Mouse (Mus musculus): Measurements from ENCODE around the gene Epsti1. TPM values are rescaled to one million over a fixed set of nuclear protein-coding genes. Genes with fewer than 3 reads are reported as not detected.

Gene Epsti1
- polyA plus RNA-seq, 1 experiment from 2014 or later = 0.23 TPM

DNA sequence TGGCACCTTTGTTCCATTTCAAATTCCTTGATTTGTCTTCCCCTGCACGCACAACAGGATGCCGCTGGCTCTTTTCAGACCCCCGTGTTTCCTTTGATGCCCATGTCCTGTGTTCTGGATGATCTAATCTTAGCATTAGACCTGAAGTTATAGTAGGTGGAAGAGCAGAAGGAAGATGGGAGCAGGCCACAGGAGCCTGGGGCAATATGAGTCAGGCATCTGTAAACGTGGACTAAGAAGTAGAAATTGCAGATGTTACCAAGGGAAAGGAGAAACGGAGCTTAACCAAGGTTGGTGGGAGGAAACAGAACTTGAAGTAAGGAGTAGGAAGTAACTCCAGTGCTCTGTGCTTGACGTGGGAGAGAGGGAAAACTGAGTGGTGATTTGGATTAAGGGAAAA is 57.7 kb downstream of the Epsti1 start:
- no peaks in the 10 kb centered on the region for H3K4me1 ChIP-seq (replicated peaks; ENCODE audit: control insufficient read depth, insufficient read depth, low read length)
- ATAC-seq (ENCODE audit: low FRiP score) (no peak), DNase-seq (ENCODE audit: low spot score) (no peak)
- no peaks in the 10 kb centered on the region for H3K27me3 ChIP-seq (ENCODE audit: control insufficient read depth, insufficient read depth, low read length)
- H3K27ac ChIP-seq (ENCODE audit: low read depth, low read length) = no peak overlapping the region
- H3K4me2 ChIP-seq (replicated peaks; ENCODE audit: low read depth, low read length) = no peak overlapping the region
- no peaks in the 10 kb centered on the region for H3K9me3 ChIP-seq (ENCODE audit: control insufficient read depth, low read length)
- WGBS = 83% methylated on average over 6 of the region's 6 CpGs
- no peaks in the 10 kb centered on the region for H3K36me3 ChIP-seq (ENCODE audit: control insufficient read depth, insufficient read depth, low read length)
- H3K9ac ChIP-seq (ENCODE audit: low read depth, low read length) = no peak overlapping the region
- no peak overlapping the region for H3K4me3 ChIP-seq (ENCODE audit: low read depth, low read length)

DNA sequence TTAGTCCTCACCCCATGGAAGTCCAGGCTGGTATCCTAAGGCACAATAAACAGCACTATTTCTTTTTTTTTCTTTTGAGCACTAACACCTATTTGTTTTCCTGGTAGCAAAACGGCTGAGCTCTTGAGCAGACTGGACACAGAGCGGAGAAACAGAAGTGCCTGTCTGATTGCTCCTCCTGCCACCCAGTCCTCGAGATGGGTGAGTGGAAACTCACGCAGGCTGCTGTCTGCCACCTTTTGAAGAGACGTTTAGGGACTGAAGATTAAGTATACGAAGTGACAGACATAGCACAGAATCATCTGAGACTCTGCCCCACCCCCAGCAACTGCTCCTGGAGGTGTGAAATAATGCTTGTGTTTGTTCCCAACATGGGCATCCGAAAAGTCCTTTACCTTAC is 59.5 kb downstream of the Epsti1 start:
- H3K4me3 ChIP-seq (ENCODE audit: low read depth, low read length) = no peak overlapping the region
- no peak overlapping the region for H3K27ac ChIP-seq (ENCODE audit: low read depth, low read length)
- H3K4me1 ChIP-seq (replicated peaks; ENCODE audit: control insufficient read depth, insufficient read depth, low read length) = no peaks in the 10 kb centered on the region
- ATAC-seq (ENCODE audit: low FRiP score) = no peak
- no peak overlapping the region for H3K9ac ChIP-seq (ENCODE audit: low read depth, low read length)
- no peaks in the 10 kb centered on the region for H3K9me3 ChIP-seq (ENCODE audit: control insufficient read depth, low read length)
- 65% methylated on average over 7 of the region's 7 CpGs for WGBS
- H3K27me3 ChIP-seq (ENCODE audit: control insufficient read depth, insufficient read depth, low read length) = no peaks in the 10 kb centered on the region
- H3K36me3 ChIP-seq (ENCODE audit: control insufficient read depth, insufficient read depth, low read length) = no peaks in the 10 kb centered on the region
- no peak for DNase-seq (ENCODE audit: low spot score)
- H3K4me2 ChIP-seq (replicated peaks; ENCODE audit: low read depth, low read length) = no peak overlapping the region

DNA sequence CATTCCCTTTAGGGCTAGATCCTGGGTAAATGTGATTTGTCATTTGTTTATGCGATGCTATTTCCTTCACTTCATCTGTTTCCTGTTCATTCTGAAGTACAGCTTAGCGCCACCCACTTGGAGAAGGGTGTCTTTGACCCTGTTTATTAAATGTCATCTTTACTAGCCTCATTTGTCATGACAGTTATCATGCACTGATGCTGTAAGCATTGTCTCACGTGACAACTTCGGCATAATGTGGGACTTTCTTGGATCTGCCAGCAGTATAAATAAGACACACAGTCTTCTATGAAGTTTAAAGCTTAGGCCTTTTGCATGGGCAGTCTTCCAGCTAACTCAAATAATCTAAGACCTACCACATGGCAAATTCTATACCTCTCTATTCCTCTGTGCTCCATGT is 67.3 kb downstream of the Epsti1 start:
- H3K9me3 ChIP-seq (ENCODE audit: control insufficient read depth, low read length) = no peaks in the 10 kb centered on the region
- no peaks in the 10 kb centered on the region for H3K36me3 ChIP-seq (ENCODE audit: control insufficient read depth, insufficient read depth, low read length)
- DNase-seq (ENCODE audit: low spot score) = no peak
- H3K27me3 ChIP-seq (ENCODE audit: control insufficient read depth, insufficient read depth, low read length) = no peaks in the 10 kb centered on the region
- no peak overlapping the region for H3K4me2 ChIP-seq (replicated peaks; ENCODE audit: low read depth, low read length)
- H3K4me3 ChIP-seq (ENCODE audit: low read depth, low read length) = no peak overlapping the region
- no peak overlapping the region for H3K9ac ChIP-seq (ENCODE audit: low read depth, low read length)
- no peaks in the 10 kb centered on the region for H3K4me1 ChIP-seq (replicated peaks; ENCODE audit: control insufficient read depth, insufficient read depth, low read length)
- 93% methylated on average over 4 of the region's 4 CpGs for WGBS
- no peak for ATAC-seq (ENCODE audit: low FRiP score)
- no peak overlapping the region for H3K27ac ChIP-seq (ENCODE audit: low read depth, low read length)

DNA sequence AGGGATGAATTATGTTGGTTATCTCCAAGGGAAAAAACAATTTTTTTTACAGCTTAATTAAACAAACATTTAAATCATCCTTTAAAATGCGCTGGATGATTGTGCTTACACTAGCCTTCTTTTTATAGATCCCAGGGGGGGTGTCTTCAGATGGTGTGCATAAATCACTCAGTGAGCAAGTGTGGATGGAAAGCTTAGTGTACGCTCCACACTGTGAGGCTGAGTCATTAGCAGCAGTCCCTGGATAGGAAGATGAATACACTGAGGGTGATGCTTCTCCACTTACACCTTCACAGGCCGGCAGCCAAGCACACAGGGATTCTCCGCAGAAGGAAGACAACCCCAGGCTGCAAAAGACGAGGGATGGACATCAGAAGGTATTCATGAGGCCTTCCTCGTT is 70.2 kb downstream of the Epsti1 start:
- Histone ChIP-seq H3K4me2 (replicated peaks; ENCODE audit: low read depth, low read length) (no peak overlapping the region), H3K27me3 (ENCODE audit: control insufficient read depth, insufficient read depth, low read length) (no peaks in the 10 kb centered on the region), H3K27ac (ENCODE audit: low read depth, low read length) (no peak overlapping the region), H3K9ac (ENCODE audit: low read depth, low read length) (no peak overlapping the region), H3K4me3 (ENCODE audit: low read depth, low read length) (no peak overlapping the region), H3K4me1 (replicated peaks; ENCODE audit: control insufficient read depth, insufficient read depth, low read length) (no peaks in the 10 kb centered on the region), H3K36me3 (ENCODE audit: control insufficient read depth, insufficient read depth, low read length) (no peaks in the 10 kb centered on the region), H3K9me3 (ENCODE audit: control insufficient read depth, low read length) (no peaks in the 10 kb centered on the region)
- WGBS = 76% methylated on average over 6 of the region's 6 CpGs
- DNase-seq (ENCODE audit: low spot score) (no peak), ATAC-seq (ENCODE audit: low FRiP score) (no peak)

DNA sequence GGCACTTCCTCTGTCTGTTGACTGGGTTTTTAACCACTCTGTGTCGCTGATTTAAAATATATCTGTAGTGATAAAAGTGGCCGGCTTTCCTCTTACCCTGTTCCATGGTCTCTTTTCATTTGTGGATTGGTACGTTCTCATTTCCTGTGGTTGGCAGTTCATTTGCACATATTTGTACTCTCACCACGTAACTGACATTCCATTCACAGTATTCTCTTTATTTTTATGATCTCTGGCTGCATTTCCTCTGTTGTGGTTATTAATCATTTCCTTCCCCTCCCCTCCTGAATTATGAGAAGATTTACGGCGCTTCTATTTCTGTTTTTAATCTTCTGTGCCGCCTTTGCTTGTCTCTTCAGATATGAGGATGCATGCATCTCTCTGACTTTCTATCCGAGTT is 71.7 kb downstream of the Epsti1 start:
- H3K9me3 ChIP-seq (ENCODE audit: control insufficient read depth, low read length) = no peaks in the 10 kb centered on the region
- ATAC-seq (ENCODE audit: low FRiP score) = no peak
- no peak overlapping the region for H3K4me2 ChIP-seq (replicated peaks; ENCODE audit: low read depth, low read length)
- no peaks in the 10 kb centered on the region for H3K36me3 ChIP-seq (ENCODE audit: control insufficient read depth, insufficient read depth, low read length)
- no peak for DNase-seq (ENCODE audit: low spot score)
- no peaks in the 10 kb centered on the region for H3K27me3 ChIP-seq (ENCODE audit: control insufficient read depth, insufficient read depth, low read length)
- H3K4me1 ChIP-seq (replicated peaks; ENCODE audit: control insufficient read depth, insufficient read depth, low read length) = no peaks in the 10 kb centered on the region
- H3K27ac ChIP-seq (ENCODE audit: low read depth, low read length) = no peak overlapping the region
- WGBS = 83% methylated on average over 8 of the region's 8 CpGs
- H3K4me3 ChIP-seq (ENCODE audit: low read depth, low read length) = no peak overlapping the region
- no peak overlapping the region for H3K9ac ChIP-seq (ENCODE audit: low read depth, low read length)

DNA sequence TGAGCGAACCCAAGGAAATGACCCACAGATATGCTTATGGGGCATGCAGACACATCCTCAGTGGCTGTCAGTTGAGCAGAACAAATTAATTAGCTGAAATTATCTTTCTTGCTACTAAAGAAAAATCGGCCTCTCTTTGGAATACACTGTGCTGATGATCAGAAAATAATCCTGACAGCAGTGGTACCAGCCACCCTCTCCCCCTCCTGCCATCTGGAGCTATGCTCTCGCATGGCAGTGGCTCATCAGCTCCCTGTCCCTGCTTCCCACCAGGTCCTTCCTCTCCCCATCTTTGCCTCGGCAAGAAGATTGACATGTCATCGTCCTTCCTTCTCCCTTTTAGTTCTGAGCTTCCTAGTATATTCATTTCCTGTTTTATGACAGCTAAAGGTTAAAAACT is 77.5 kb downstream of the Epsti1 start:
- Histone ChIP-seq H3K9ac (ENCODE audit: low read depth, low read length) (no peak overlapping the region), H3K9me3 (ENCODE audit: control insufficient read depth, low read length) (no peaks in the 10 kb centered on the region), H3K36me3 (ENCODE audit: control insufficient read depth, insufficient read depth, low read length) (no peaks in the 10 kb centered on the region), H3K27ac (ENCODE audit: low read depth, low read length) (no peak overlapping the region), H3K27me3 (ENCODE audit: control insufficient read depth, insufficient read depth, low read length) (no peaks in the 10 kb centered on the region), H3K4me2 (replicated peaks; ENCODE audit: low read depth, low read length) (no peak overlapping the region), H3K4me1 (replicated peaks; ENCODE audit: control insufficient read depth, insufficient read depth, low read length) (no peaks in the 10 kb centered on the region), H3K4me3 (ENCODE audit: low read depth, low read length) (no peak overlapping the region)
- ATAC-seq (ENCODE audit: low FRiP score) = no peak
- DNase-seq (ENCODE audit: low spot score) = no peak
- 80% methylated on average over 5 of the region's 5 CpGs for WGBS

DNA sequence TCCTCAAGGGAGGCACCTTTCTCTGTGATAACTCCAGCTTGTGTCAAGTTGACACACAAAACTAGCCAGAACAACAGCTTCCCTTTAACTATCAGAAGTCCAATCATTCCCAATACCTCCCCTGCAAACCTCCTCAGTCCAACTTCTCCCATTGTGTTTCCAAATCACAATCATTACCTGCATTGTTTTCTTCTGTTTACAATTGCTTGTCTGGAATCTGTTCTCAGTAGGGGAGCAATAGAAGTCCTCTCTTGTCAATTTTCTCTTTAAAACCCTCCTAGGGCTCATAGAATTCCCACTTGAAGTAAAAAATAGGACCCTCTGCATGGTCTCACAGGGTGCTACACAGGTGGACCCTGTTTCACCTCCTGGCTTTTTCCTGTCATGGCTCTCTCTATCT is 93.7 kb downstream of the Epsti1 start:
- Histone ChIP-seq H3K4me3 (ENCODE audit: low read depth, low read length) (no peak overlapping the region), H3K9me3 (ENCODE audit: control insufficient read depth, low read length) (no peaks in the 10 kb centered on the region), H3K9ac (ENCODE audit: low read depth, low read length) (no peak overlapping the region), H3K27me3 (ENCODE audit: control insufficient read depth, insufficient read depth, low read length) (no peaks in the 10 kb centered on the region), H3K27ac (ENCODE audit: low read depth, low read length) (no peak overlapping the region), H3K4me2 (replicated peaks; ENCODE audit: low read depth, low read length) (no peak overlapping the region), H3K4me1 (replicated peaks; ENCODE audit: control insufficient read depth, insufficient read depth, low read length) (no peaks in the 10 kb centered on the region), H3K36me3 (ENCODE audit: control insufficient read depth, insufficient read depth, low read length) (no peaks in the 10 kb centered on the region)
- DNase-seq (ENCODE audit: low spot score) (no peak), ATAC-seq (ENCODE audit: low FRiP score) (no peak)

DNA sequence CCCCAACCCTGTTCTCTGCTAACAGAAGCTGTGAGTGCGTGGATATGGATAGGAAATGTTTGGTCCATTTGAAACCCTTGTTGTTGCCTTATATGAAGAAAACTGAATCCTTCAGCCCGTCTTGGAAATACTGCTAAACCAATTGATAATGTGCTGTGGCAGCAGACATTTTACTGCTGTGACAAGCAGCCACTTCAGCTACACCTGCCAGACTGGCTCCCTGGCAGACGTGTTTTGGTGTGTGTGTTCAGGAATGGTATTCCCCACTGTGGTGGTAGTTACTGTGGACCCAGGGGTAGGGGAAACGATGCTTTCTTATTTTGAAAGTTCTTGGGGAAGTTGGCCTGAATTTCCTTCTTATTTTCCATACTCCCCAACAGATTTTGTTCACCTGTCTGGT is 100.4 kb downstream of the Epsti1 start:
- Histone ChIP-seq H3K27ac (ENCODE audit: low read depth, low read length) (no peak overlapping the region), H3K9ac (ENCODE audit: low read depth, low read length) (no peak overlapping the region), H3K27me3 (ENCODE audit: control insufficient read depth, insufficient read depth, low read length) (no peaks in the 10 kb centered on the region), H3K4me1 (replicated peaks; ENCODE audit: control insufficient read depth, insufficient read depth, low read length) (no peaks in the 10 kb centered on the region), H3K4me3 (ENCODE audit: low read depth, low read length) (no peak overlapping the region), H3K9me3 (ENCODE audit: control insufficient read depth, low read length) (no peaks in the 10 kb centered on the region), H3K36me3 (ENCODE audit: control insufficient read depth, insufficient read depth, low read length) (no peaks in the 10 kb centered on the region), H3K4me2 (replicated peaks; ENCODE audit: low read depth, low read length) (no peak overlapping the region)
- 82% methylated on average over 4 of the region's 4 CpGs for WGBS
- ATAC-seq (ENCODE audit: low FRiP score) (no peak), DNase-seq (ENCODE audit: low spot score) (no peak)

DNA sequence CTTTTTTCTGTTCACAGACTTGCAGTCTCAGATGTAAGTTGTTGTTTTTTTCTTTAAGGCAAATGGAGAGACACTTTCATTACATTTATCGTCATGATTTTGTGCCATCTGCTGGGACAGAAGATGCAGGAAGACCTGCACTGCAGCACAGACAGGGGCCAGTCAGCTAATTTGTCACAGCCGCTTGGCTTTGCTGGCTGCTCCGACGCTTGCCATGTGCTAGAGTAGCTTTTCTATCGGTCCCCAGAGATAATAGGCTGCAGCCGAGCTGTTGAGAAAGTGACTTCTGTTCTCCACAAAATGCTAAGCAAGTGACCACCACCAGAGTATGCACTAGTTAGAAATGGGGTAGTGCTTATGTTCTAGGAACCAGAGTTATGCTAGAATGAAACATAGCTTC is 104.0 kb downstream of the Epsti1 start:
- no peaks in the 10 kb centered on the region for H3K4me1 ChIP-seq (replicated peaks; ENCODE audit: control insufficient read depth, insufficient read depth, low read length)
- no peaks in the 10 kb centered on the region for H3K9me3 ChIP-seq (ENCODE audit: control insufficient read depth, low read length)
- no peaks in the 10 kb centered on the region for H3K27me3 ChIP-seq (ENCODE audit: control insufficient read depth, insufficient read depth, low read length)
- H3K4me2 ChIP-seq (replicated peaks; ENCODE audit: low read depth, low read length) = no peak overlapping the region
- no peak overlapping the region for H3K9ac ChIP-seq (ENCODE audit: low read depth, low read length)
- no peak for ATAC-seq (ENCODE audit: low FRiP score)
- no peak for DNase-seq (ENCODE audit: low spot score)
- WGBS = 16% methylated on average over 6 of the region's 6 CpGs
- no peak overlapping the region for H3K27ac ChIP-seq (ENCODE audit: low read depth, low read length)
- H3K4me3 ChIP-seq (ENCODE audit: low read depth, low read length) = no peak overlapping the region
- no peaks in the 10 kb centered on the region for H3K36me3 ChIP-seq (ENCODE audit: control insufficient read depth, insufficient read depth, low read length)
